Mouse (Mus musculus): ENCODE results near the gene Grin2b. TPM values are rescaled to one million over a fixed set of nuclear protein-coding genes. Genes with fewer than 3 reads are reported as not detected.

Grin2b gene
- polyA plus RNA-seq, 1 experiment, result 17.0 TPM

DNA sequence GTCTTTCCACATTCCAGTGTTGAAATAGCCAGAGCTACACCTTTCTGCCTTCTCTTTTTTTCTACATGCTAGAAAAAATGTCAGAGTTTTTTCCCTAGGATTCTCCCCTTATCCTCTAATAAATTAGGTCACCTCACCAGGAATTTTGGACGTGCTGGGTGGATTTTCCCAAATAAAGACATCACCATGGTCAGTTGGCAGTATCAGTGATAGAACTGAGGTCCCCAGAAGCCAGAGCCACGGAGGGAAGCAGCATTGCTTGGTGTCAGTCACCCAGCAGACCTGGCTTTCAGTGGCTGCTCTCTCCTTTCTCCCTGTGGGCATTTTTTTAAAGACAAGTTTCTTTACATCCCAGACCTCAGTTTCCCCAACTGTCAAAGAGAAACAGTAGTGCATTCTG is 68.1 kb downstream of the Grin2b start:
- no peak for DNase-seq (ENCODE audit: low read depth)
- no peak for TF ChIP-seq POLR2A (IDR thresholded peaks at IDR 0.05; ENCODE audit: borderline replicate concordance, extremely low read depth, insufficient read depth, insufficient read length, poor library complexity, severe bottlenecking)
- TF ChIP-seq CTCF (IDR thresholded peaks at IDR 0.05; ENCODE audit: borderline replicate concordance, extremely low read depth, insufficient read depth, insufficient read length), result no peak

DNA sequence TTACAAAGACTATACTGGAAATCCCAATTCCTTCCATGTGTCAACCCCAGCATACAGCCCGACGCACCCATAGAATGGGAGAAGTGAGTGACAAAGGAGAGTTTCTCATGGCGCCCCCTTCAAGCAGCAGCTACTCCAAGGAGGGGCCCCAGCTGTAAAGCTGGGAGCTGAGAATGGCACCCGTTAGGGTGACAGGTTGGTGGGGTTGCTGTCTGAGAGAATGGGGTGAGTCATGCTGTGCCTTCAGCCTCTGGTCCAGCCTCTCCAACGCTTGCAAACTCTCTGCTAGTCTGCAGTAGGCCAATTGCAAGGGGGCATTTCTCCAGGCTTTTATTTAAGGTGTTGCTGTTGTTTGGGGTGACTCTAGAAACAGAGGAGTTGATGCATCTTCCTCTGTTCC is 73.1 kb downstream of the Grin2b start:
- no peak for DNase-seq (ENCODE audit: low read depth)
- no peak for TF ChIP-seq CTCF (IDR thresholded peaks at IDR 0.05; ENCODE audit: borderline replicate concordance, extremely low read depth, insufficient read depth, insufficient read length)
- no peak for TF ChIP-seq POLR2A (IDR thresholded peaks at IDR 0.05; ENCODE audit: borderline replicate concordance, extremely low read depth, insufficient read depth, insufficient read length, poor library complexity, severe bottlenecking)

DNA sequence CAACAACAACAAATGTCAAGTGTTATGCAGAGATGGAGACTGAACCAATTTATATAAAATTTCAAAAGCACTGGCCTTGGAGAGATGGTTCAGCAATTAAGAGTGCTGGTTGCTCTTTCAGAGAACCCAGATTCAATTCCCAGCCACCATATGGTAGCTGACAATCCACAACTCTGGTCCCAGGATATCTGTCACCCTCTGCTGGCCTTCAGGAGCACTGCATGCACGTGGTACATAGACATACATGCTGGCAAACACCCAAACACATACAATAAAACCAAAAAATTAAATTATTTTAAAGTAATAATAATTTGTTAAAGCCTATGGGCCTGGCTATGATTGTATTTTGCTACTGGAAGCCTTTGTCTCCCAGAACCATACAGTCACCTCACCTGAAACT is 77.0 kb downstream of the Grin2b start:
- no peak for DNase-seq (ENCODE audit: low read depth)

GRCm38 (mm10) chr6:136079991-136080734 is 93.1 kb downstream of the Grin2b start:
- DNase-seq (ENCODE audit: low read depth), result peak; percentile 52
- TF ChIP-seq POLR2A (IDR thresholded peaks at IDR 0.05; ENCODE audit: borderline replicate concordance, extremely low read depth, insufficient read depth, insufficient read length, poor library complexity, severe bottlenecking) (no peak), CTCF (IDR thresholded peaks at IDR 0.05; ENCODE audit: borderline replicate concordance, extremely low read depth, insufficient read depth, insufficient read length) (no peak)

More for the DNA sequence above, 77.0 kb downstream of the Grin2b start:
- TF ChIP-seq CTCF (IDR thresholded peaks at IDR 0.05; ENCODE audit: borderline replicate concordance, extremely low read depth, insufficient read depth, insufficient read length), result peak; percentile 48; the same call in 1 of the 2 replicates
- TF ChIP-seq POLR2A (IDR thresholded peaks at IDR 0.05; ENCODE audit: borderline replicate concordance, extremely low read depth, insufficient read depth, insufficient read length, poor library complexity, severe bottlenecking), result no peak

- TF ChIP-seq CTCF (IDR thresholded peaks at IDR 0.05; ENCODE audit: borderline replicate concordance, extremely low read depth, insufficient read depth, insufficient read length), result no peak
- TF ChIP-seq POLR2A (IDR thresholded peaks at IDR 0.05; ENCODE audit: borderline replicate concordance, extremely low read depth, insufficient read depth, insufficient read length, poor library complexity, severe bottlenecking), result no peak
- DNase-seq (ENCODE audit: low read depth), result peak; percentile 35
These were observed 100.8 kb downstream of the Grin2b start for GRCm38 (mm10) chr6:136072326-136073054.

DNA sequence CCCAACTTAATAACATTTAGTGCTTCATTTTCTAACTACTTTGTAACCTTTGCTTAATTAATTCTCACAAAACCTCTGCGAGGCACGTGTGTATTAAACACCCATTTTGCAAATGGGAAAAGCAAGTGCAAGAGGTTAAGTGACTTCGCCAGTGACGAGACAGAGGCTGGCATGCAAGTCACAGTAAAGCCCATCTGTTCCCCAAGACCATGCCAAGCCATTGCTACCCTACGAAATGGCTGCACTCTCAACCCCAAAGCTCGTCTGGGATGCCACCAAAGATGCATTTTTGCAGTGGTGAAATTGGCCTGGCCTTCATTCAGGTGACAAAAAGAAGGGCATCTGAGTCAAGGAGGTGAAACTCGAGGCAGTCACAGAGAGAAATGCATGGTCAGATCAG is 103.2 kb downstream of the Grin2b start:
- no peak for TF ChIP-seq POLR2A (IDR thresholded peaks at IDR 0.05; ENCODE audit: borderline replicate concordance, extremely low read depth, insufficient read depth, insufficient read length, poor library complexity, severe bottlenecking)
- TF ChIP-seq CTCF (IDR thresholded peaks at IDR 0.05; ENCODE audit: borderline replicate concordance, extremely low read depth, insufficient read depth, insufficient read length), result no peak
- no peak for DNase-seq (ENCODE audit: low read depth)

DNA sequence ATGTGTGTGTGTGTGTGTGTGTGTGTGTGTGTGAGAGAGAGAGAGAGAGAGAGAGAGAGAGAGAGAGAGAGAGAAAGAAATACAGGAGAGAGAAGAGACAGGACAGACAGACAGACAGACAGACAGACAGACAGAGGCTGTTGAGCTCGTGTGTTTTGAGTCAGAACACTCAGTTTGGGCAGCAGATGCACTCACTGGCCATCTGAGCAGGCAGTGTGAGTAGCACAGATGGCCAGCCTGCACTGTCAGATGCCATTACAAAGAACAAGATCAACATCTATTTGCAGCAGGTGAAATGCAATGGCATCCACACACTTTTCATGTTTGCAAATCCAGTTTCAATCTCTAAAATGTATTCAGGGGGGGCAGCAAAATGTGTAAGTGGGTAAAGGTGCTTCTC is 120.0 kb downstream of the Grin2b start:
- no peak for TF ChIP-seq POLR2A (IDR thresholded peaks at IDR 0.05; ENCODE audit: borderline replicate concordance, extremely low read depth, insufficient read depth, insufficient read length, poor library complexity, severe bottlenecking)
- no peak for TF ChIP-seq CTCF (IDR thresholded peaks at IDR 0.05; ENCODE audit: borderline replicate concordance, extremely low read depth, insufficient read depth, insufficient read length)

GRCm38 (mm10) chr6:136050346-136050745 is 123.0 kb downstream of the Grin2b start:
- TF ChIP-seq CTCF (IDR thresholded peaks at IDR 0.05; ENCODE audit: borderline replicate concordance, extremely low read depth, insufficient read depth, insufficient read length) (no peak), POLR2A (IDR thresholded peaks at IDR 0.05; ENCODE audit: borderline replicate concordance, extremely low read depth, insufficient read depth, insufficient read length, poor library complexity, severe bottlenecking) (no peak)
- peak; percentile 34 for DNase-seq (ENCODE audit: low read depth)

More for the DNA sequence above, 120.0 kb downstream of the Grin2b start:
- peak; percentile 14 for DNase-seq (ENCODE audit: low read depth)

DNA sequence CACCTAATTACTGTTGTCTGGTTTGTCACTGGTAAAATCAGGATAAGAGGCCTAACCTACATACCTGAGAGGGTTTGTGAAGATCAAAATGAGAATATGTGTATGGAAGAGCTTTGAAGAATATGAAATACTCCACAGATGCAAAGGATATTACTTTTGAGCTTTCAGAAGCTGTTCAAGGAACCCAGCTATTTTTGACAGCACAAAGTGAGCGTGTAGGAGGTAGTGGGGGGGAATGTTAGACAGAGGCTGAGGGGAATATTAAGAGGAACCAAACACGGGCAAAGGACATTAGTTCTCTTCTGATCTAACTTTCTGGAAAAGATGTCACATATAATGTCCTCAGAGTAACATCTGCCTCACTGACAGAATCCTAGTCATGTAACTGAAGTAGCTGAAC is 125.2 kb downstream of the Grin2b start:
- TF ChIP-seq POLR2A (IDR thresholded peaks at IDR 0.05; ENCODE audit: borderline replicate concordance, extremely low read depth, insufficient read depth, insufficient read length, poor library complexity, severe bottlenecking), result no peak
- TF ChIP-seq CTCF (IDR thresholded peaks at IDR 0.05; ENCODE audit: borderline replicate concordance, extremely low read depth, insufficient read depth, insufficient read length), result no peak
- no peak for DNase-seq (ENCODE audit: low read depth)

DNA sequence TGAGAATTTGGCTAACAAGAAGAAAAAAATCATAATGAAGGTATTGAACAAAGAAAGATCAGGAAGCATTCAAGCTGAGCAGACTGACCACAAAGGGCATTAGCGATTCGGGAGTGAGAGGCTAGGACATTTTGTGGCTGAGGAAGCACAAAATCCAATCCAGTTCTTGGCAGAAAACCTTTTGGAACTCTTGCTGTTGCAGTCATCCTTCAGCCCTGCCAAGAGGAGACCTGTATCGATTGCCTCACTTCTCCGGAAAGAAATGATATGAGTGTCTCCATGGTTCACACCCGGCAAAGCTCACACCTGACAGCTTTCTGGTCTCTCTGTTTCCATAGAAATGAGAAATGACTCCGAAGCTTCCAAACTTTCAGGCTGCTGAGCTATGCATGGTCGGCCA is 127.2 kb downstream of the Grin2b start:
- peak; percentile 11 for DNase-seq (ENCODE audit: low read depth)
- TF ChIP-seq POLR2A (IDR thresholded peaks at IDR 0.05; ENCODE audit: borderline replicate concordance, extremely low read depth, insufficient read depth, insufficient read length, poor library complexity, severe bottlenecking), result no peak
- TF ChIP-seq CTCF (IDR thresholded peaks at IDR 0.05; ENCODE audit: borderline replicate concordance, extremely low read depth, insufficient read depth, insufficient read length), result no peak

- DNase-seq (ENCODE audit: low read depth), result no peak
These were observed 128.8 kb downstream of the Grin2b start for GRCm38 (mm10) chr6:136044461-136044860.

More at GRCm38 (mm10) chr6:136044461-136044860, 128.8 kb downstream of the Grin2b start:
- no peak for TF ChIP-seq POLR2A (IDR thresholded peaks at IDR 0.05; ENCODE audit: borderline replicate concordance, extremely low read depth, insufficient read depth, insufficient read length, poor library complexity, severe bottlenecking)
- TF ChIP-seq CTCF (IDR thresholded peaks at IDR 0.05; ENCODE audit: borderline replicate concordance, extremely low read depth, insufficient read depth, insufficient read length), result no peak

Measured in brain, embryonic 14.5 days (tissue).